Mouse (Mus musculus): ENCODE measurements around the gene Slc25a1. TPM values are rescaled to one million over a fixed set of nuclear protein-coding genes. Genes with fewer than 3 reads are reported as not detected.

Slc25a1 gene
- total RNA-seq, 2 experiments from 2014 or later = 60.4 to 61.2 TPM

Other genes starting within 250 kb of the Slc25a1 start
- 10 to 100 TPM; 65.4 to 80.2 TPM for gene Med15, start 195.3 kb downstream of the Slc25a1 start, total RNA-seq (2021)
- gene Klhl22, start 168.6 kb downstream of the Slc25a1 start, total RNA-seq (2021) = 100 to 1,000 TPM in 1 of 2 experiments, 10 to 100 TPM in 1; 91.8 to 108 TPM
- 1 to 10 TPM; 3.9 TPM for gene Scarf2, start 130.9 kb downstream of the Slc25a1 start, total RNA-seq (2021)
- gene B830017H08Rik, start 95.1 kb downstream of the Slc25a1 start, total RNA-seq (2021) = 1 to 10 TPM; 5.8 to 6.3 TPM
- 10 to 100 TPM; 12.9 to 13.8 TPM for gene Car15, start 89.9 kb downstream of the Slc25a1 start, total RNA-seq (2021)
- 1 to 10 TPM; 1.9 to 2.4 TPM for gene Gm20518, start 36.5 kb downstream of the Slc25a1 start, total RNA-seq (2021)
- not detected for gene Tssk1, start 34.0 kb downstream of the Slc25a1 start, total RNA-seq (2021)
- gene Dgcr2, start 29.7 kb downstream of the Slc25a1 start, total RNA-seq (2021) = 100 to 1,000 TPM; 105 to 111 TPM
- not detected for gene Tssk2, start 29.6 kb downstream of the Slc25a1 start, total RNA-seq (2021)
- gene Ess2, start 16.9 kb downstream of the Slc25a1 start, total RNA-seq (2021) = 10 to 100 TPM; 27.8 to 32.2 TPM
- not detected for gene Gsc2, start 13.2 kb downstream of the Slc25a1 start, total RNA-seq (2021)
- gene Vpreb2, start 52.2 kb upstream of the Slc25a1 start, total RNA-seq (2021) = under 1 TPM in 1 of 2 experiments, not detected in 1; 0.99 TPM
- gene Dgcr6, start 124.6 kb upstream of the Slc25a1 start, total RNA-seq (2021) = 10 to 100 TPM; 85.1 to 86.3 TPM
- gene Prodh, start 162.0 kb upstream of the Slc25a1 start, total RNA-seq (2021) = 10 to 100 TPM; 31.0 to 43.6 TPM
- 10 to 100 TPM; 77.1 to 85.6 TPM for gene Rtn4r, start 199.4 kb upstream of the Slc25a1 start, total RNA-seq (2021)